Mouse (Mus musculus) retina, postnatal 1 day (tissue): ENCODE results near the gene Rab3b.

Source experiments
- DNase-seq: peaks from one replicate; pipeline ENCODE4 v3.0.0-alpha.2; 2012

The Rab3b gene

DNA sequence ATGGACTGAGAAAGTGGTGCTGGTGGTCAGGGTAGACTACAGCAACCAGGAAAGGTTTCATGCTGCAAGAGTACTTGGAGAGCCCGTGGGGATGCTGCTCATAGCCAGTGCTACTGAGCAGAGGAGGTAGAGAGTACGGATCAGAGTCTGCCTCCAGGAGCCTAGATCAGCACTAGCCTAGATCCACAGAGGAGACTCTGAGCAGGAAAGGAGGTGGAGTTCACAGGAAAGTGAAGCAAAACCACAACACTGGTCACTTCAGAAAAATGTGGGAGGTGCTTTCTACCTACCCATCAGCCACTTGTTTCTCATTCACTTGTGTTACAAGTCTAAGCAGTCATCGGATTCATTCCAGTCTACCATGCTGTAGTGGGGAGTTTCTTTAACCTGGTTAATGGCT is 80.8 kb downstream of the Rab3b start:
- DNase-seq, result no peak

DNA sequence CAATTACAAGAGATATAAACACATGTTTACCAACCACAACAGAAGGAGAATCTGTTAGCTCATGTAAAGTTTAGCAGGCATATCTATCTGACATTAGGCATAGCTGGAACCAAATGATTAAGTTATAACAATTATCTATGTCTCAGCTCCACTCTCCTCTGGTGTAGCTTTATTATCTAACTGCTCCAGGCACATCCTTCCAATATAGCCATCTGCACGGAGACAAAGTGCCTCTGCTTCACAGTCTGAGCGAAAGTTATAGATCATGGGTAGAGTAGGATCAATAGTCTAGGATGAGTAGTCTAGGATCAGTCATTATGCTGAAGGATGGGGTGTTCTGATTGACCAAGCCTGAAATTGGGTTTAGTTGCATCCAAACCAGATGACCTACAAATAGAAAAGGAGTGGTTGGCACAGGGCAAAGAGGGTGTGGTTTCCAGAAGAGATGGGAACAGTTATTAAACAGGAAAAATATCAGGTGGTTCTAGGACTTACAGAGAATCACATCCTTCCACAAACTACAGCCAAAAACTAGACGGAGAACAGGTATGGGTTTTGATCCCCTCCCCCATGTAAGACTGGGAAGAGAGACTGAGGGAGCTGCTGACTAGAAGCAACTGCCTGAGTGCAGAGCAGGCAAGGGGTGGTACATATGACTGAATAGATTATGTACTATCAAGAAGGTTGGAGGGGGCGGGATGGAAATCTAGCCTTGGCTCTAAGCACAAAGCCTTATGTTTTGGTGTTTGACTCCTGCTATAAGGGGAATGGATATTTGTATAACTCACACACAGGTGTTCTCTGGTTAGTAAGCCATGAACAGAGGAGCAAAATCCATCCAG is 82.0 kb downstream of the Rab3b start:
- no peak for DNase-seq

DNA sequence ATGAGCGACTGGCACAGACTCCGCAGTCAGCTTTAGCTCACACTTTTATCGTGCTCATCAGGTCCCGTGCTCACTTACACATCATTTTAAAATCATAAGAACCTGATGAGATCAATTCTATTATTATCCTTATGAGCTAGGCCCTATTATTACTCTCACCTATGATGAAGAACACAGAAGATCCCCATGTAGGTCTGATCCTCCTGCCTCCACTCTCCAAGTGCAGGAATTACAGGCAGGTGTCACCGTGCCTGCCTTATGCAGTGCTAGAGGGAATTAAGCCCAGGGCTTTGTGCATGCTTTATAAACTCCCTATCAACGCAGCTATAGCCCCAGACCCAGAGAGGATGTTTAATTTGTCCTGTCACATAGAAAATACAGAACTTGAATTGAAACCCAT is 84.2 kb downstream of the Rab3b start:
- no peak for DNase-seq

DNA sequence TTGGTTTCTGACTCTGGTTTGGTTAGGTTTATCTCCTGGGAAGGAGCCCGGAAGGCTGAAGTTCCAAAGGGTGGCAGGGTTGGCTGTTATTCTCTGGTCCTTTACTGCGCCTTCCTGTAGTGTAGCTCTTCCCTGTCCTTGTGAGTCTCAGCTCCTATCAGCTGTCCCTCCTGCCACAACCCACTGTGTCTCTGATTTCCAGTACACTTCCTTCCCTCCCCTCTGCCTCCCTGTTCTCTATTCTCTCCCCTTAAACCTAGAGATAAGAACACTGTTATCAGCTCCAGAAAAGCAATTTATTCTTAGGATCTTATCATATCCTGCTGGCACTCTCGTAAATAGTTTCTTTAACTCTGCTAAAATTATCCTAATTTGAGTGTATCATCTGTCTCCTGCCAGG is 90.7 kb downstream of the Rab3b start:
- no peak for DNase-seq

DNA sequence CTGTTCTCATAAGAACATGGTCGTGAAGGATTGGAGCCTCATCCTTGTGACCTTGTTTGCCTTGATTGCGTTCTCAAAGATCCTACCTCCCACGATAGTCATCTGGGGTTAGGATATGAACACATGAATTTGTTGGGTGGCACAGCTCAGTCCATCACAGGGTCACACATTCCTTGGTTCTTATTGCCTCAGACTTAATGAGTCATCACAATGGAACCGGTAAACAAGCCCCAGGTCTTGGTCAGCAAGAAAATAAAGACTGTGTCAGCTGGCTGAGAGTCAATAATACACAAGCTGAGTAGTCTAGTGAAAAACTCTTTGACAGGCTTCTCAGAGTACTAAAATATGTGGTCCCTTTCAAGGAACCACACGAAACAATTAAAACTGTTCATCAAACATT is 92.2 kb downstream of the Rab3b start:
- no peak for DNase-seq

DNA sequence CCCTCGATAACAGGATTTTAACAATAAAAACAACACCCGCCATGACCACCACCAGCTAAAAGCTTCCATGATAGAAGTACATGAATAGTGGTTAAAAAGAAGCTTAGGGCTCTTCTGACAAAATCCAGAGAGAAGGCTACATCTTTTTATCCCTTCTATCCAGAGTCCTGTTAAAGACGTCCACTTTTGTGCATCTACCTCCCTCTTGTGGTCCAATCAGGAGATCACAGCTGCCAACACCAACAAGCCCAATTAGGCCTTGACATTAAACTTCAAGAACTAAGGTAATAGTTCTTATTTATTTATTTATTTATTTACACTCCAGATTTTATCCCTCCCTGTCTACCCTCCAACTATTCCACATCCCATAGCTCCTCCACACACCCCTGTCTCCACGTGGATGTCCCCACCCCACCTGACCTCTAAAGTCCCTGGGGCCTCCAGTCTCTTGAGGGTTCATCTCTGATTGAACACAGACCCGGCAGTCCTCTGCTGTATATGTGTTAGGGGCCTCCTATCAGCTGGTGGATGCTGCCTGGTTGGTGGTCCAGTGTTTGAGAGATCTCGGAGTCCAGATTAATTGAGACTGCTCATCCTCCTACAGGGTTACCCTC is 97.7 kb downstream of the Rab3b start:
- peak; percentile 75 for DNase-seq

DNA sequence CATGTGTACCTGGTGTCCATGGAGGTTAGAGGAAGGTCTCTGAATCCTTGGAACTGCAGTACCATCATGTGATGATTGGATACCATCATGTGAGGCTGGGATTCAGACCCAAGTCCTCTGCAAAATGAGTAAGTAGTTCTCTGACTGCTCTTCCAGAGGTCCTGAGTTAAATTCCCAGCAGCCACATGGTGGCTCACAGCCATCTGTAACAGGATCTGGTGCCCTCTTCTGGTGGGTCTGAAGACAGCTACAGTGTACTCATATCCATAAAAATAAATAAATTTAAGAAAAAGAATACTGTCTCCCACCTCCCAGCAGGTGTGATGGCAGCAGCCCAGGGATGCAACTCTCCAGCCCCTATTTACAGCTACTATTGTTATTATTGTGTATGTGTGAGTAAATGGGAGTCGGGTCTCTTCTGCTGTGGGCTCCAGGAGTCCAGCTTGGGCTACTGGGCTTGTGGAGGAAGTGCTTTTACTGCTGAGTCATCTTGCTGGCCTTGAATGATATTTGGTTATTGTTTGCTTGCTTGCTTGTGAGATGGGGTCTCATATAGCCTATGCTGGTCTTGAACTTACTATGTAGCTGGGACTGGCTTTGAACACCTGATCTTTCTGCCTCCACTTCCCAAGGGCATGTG is 108.1 kb downstream of the Rab3b start:
- DNase-seq, result no peak

DNA sequence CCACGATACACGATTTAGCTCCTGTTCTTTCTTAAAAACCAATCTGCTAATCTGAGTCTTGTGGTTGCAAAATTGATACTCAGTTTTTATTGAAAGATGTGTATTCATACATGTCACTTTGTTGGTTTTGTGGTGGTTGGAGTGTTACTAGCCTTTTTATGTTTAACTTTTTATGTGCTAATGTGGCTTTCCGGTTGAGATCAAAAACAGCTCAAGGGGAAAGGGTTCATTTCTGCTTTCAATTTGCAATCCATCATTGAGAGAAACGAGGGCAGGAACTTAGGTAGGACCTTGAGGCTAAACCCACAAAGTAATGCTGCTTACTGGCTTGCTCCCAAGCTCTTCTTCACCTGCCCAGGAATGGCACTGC is 108.6 kb downstream of the Rab3b start:
- no peak for DNase-seq

DNA sequence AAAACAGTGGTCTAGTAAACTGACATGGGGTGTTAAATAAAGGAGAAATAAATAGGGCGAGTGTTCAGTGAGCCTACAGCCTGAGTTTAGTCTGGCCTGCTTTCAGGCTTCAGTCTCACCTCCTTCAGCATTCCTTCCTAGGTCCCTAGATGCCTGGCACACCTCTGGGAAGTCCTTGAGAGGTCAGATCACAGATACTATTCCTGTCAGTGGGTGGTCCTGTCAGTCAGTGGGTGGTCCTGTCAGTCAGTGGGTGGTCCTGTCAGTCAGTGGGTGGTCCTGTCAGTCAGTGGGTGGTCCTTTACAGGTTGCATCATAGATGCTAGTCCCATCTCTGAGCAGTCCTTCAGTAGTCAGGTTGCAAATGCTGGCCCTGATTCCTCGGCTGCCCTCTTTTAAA is 110.6 kb downstream of the Rab3b start:
- DNase-seq, result no peak

DNA sequence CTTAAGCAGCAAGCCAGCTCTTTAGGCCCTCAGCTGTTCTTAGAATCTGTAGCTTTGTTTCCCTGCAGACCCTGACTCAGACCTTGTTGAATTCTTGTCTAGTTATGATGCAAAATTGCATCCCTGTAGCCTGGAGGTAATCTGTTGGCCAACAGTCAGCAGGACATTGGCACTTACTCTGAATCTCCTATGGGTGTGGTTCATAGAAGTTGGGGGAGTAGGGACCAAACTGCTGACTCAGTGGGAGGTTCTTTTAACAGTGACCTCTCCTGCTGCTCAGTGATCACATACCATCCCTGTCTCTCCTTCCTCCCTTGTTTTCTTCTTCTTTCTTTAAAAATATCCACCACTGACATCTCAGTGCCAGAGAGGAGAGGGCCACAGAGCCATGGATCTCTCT is 111.2 kb downstream of the Rab3b start:
- DNase-seq, result no peak

DNA sequence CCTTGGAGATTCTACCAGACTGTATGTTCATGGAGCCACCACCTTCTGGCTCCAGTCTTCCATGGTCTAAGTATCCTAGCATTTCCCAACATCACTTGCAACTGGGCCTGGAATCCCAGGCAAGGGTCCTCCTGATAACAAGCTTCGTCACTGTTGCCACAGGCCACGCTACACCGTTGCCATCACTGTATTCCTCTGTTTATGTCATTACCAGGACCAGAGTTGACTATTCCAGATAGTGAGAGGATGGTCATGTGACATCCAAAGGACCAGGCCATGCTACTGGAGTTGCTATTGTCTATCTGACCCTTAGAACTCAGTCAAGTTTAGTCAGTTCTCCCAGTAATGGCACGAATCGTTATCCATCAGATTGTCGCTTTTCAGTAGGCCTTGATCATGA is 111.7 kb downstream of the Rab3b start:
- DNase-seq, result no peak

DNA sequence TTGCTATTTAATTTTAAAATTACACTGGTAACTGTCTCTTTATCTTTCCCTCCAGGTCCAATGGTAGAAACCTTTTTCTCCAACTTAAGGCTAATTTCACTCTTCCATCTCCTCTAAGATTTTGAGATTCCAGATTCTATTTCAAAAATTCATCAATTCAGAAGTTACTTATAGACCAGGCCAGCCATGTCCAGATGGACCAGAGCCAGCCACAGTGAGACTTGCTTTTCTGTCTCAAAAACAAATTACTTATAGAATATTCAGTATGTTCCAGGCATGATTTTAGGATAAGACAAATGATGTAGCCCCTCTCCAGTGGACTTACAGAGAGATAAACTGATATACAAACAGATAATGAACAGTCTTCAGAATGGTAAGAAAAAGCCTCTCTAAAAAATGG is 112.9 kb downstream of the Rab3b start:
- no peak for DNase-seq
